Mouse (Mus musculus) layer of hippocampus, postnatal 25 days (tissue): Measurements from ENCODE around the gene Nipa1. TPM values are rescaled to one million over a fixed set of nuclear protein-coding genes. Genes with fewer than 3 reads are reported as not detected.

Experiments
- DNase-seq, 2 experiments: peaks; one replicate each; pipeline ENCODE4 v3.0.0; 2022; ENCODE audit warnings: mixed read lengths in 2 of 2, low spot score in 1 of 2; ENCODE audit errors: extremely low spot score in 1 of 2
- total RNA-seq, 2 experiments: library from RNA; stranded (reverse); gene quantifications; 2 replicates each; pipeline ENCODE4 v1.2.3; 2021

The Nipa1 gene
- total RNA-seq, 2 experiments from 2014 or later: 59.8 to 63.3 TPM

- DNase-seq: no peak
Observed at GRCm38 (mm10) chr7:55956054-55956453, 63.7 kb downstream of the Nipa1 start.

- DNase-seq: no peak
Observed at GRCm38 (mm10) chr7:55938341-55938740, 81.4 kb downstream of the Nipa1 start.

GRCm38 (mm10) chr7:55935025-55935424, 84.7 kb downstream of the Nipa1 start:
- DNase-seq: no peak

GRCm38 (mm10) chr7:55928649-55929048, 91.1 kb downstream of the Nipa1 start:
- no peak for DNase-seq

Other genes starting within 250 kb of the Nipa1 start
- 10 to 100 TPM; 26.7 to 33.1 TPM for gene Tubgcp5, start 225.8 kb downstream of the Nipa1 start, total RNA-seq
- gene Cyfip1, start 178.2 kb downstream of the Nipa1 start, total RNA-seq: 100 to 1,000 TPM; 111 to 132 TPM
- 10 to 100 TPM; 50.9 to 51.0 TPM for gene Nipa2, start 57.5 kb downstream of the Nipa1 start, total RNA-seq
- gene Herc2, start 30.2 kb upstream of the Nipa1 start, total RNA-seq: 100 to 1,000 TPM; 124 to 151 TPM
- under 1 TPM; 0.22 to 0.38 TPM for gene Oca2, start 219.8 kb upstream of the Nipa1 start, total RNA-seq